Mouse (Mus musculus): ENCODE measurements around the gene Gm2026. TPM values are rescaled to one million over a fixed set of nuclear protein-coding genes. Genes with fewer than 3 reads are reported as not detected.
"Not testable (repeated sequence)": the region's sequence is repeated elsewhere in the genome, so short reads cannot be mapped to it uniquely, and the experiment has no call there.

The Gm2026 gene
- polyA plus RNA-seq (2012; rRNA removed) = 0.41 TPM in 1 of 2 replicates, not detected in the other

GRCm38 (mm10) chr2:175965031-175965430, at the start of gene Gm2026:
Gm2026 (plus strand) TSS chr2:175965331.
- DNase-seq (ENCODE audit: low read depth, low spot score) = not testable (repeated sequence)
- WGBS = no CpG with 5 or more reads among the region's 4 CpGs

GRCm38 (mm10) chr2:175931000-175931399, 34.1 kb upstream of the Gm2026 start, which contains the start of gene Zfp966:
Zfp966 (minus strand) TSS chr2:175931100.
- DNase-seq (ENCODE audit: low read depth, low spot score) = not testable (repeated sequence)
- no CpG with 5 or more reads among the region's 6 CpGs for WGBS

Other genes starting within 250 kb of the Gm2026 start
- not detected in 2 replicates for gene Gm2007, start 223.8 kb upstream of the Gm2026 start, polyA plus RNA-seq (2012; rRNA removed)
- 0.73 and 1.1 TPM in 2 replicates for gene Gm14288, start 164.2 kb upstream of the Gm2026 start, polyA plus RNA-seq (2012; rRNA removed)
- gene Gm6710, start 96.1 kb upstream of the Gm2026 start, polyA plus RNA-seq (2012; rRNA removed) = 0.14 and 0.22 TPM in 2 replicates
- gene Zfp966, start 34.2 kb upstream of the Gm2026 start, polyA plus RNA-seq (2012; rRNA removed) = 0.19 and 0.49 TPM in 2 replicates
- 0.06 TPM in 1 of 2 replicates, not detected in the other for gene Gm2004, start 184.5 kb downstream of the Gm2026 start, polyA plus RNA-seq (2012; rRNA removed)

Measured in large intestine, adult 2 months (tissue).